Mouse (Mus musculus): Measurements from ENCODE around the gene Tcta. TPM values are rescaled to one million over a fixed set of nuclear protein-coding genes. Genes with fewer than 3 reads are reported as not detected.

Gene Tcta
- polyA plus RNA-seq (2012; ENCODE audit: insufficient read depth, insufficient read length, missing spikeins): 10.5 and 11.2 TPM in 2 replicates

- Histone ChIP-seq H3K4me1 (ENCODE audit: control insufficient read depth, insufficient read depth, low read length) (peaks cover 15% of the 10 kb centered on the region), H3K4me3 (ENCODE audit: insufficient read depth, low read length) (peak within 1 kb of the TSS; percentile 94), H3K27ac (ENCODE audit: insufficient read depth, low read depth, low read length) (peak within 1 kb of the TSS; percentile 99)
- TF ChIP-seq CTCF (IDR thresholded peaks at IDR 0.05; ENCODE audit: low read depth, low read length): no peak
- 0 out of 2 replicates have a peak, but pooled peaks have one; percentile 78 for TF ChIP-seq POLR2A (IDR thresholded peaks at IDR 0.05; ENCODE audit: borderline replicate concordance, low read depth, low read length)
These were observed at the start of gene Tcta, which contains the start of gene Rhoa for GRCm38 (mm10) chr9:108305629-108306520. Gene Tcta, minus strand, starts transcription at chr9:108306160. Gene Rhoa, plus strand, starts transcription at chr9:108306129.

- TF ChIP-seq CTCF (IDR thresholded peaks at IDR 0.05; ENCODE audit: low read depth, low read length) (no peak), POLR2A (IDR thresholded peaks at IDR 0.05; ENCODE audit: borderline replicate concordance, low read depth, low read length) (no peak)
These were observed 43.8 kb upstream of the Tcta start for GRCm38 (mm10) chr9:108349727-108350126.

DNA sequence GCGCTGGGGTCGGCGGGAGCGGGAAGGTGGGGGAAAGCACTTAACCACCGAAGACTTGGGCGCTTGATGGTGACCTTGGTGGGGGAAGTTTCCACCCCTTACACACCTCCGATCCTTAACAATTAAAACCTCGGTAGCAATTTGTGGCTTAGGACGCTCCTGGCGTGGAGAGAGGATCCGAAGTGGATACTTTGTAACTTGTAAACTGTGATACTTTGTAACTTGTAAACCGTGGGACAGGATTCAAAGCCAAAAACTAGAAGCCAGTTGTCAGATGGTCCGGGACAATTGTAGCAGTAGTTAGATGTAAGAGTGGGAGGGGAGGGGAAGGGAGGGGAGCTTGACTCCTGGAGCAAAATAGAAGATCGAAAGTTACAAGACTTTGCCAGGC lies 42.3 kb upstream of the Tcta start:
- Histone ChIP-seq H3K4me1 (ENCODE audit: control insufficient read depth, insufficient read depth, low read length) (peaks cover 34% of the 10 kb centered on the region), H3K4me3 (ENCODE audit: insufficient read depth, low read length) (peak overlapping the region; percentile 93), H3K27ac (ENCODE audit: insufficient read depth, low read depth, low read length) (peak overlapping the region; percentile 94)
- no peak for TF ChIP-seq POLR2A (IDR thresholded peaks at IDR 0.05; ENCODE audit: borderline replicate concordance, low read depth, low read length)
- TF ChIP-seq CTCF (IDR thresholded peaks at IDR 0.05; ENCODE audit: low read depth, low read length): no peak

More at GRCm38 (mm10) chr9:108349727-108350126, 43.8 kb upstream of the Tcta start:
- H3K27ac ChIP-seq (ENCODE audit: insufficient read depth, low read depth, low read length): no peak overlapping the region
- peaks cover 19% of the 10 kb centered on the region for H3K4me1 ChIP-seq (ENCODE audit: control insufficient read depth, insufficient read depth, low read length)
- H3K4me3 ChIP-seq (ENCODE audit: insufficient read depth, low read length): no peak overlapping the region

GRCm38 (mm10) chr9:108347540-108348289 lies 41.8 kb upstream of the Tcta start, which contains the start of gene Usp4:
Gene Usp4, plus strand, starts transcription at chr9:108347853.
- peak within 1 kb of the TSS; percentile 96 for H3K4me3 ChIP-seq (ENCODE audit: insufficient read depth, low read length)
- TF ChIP-seq CTCF (IDR thresholded peaks at IDR 0.05; ENCODE audit: low read depth, low read length) (no peak), POLR2A (IDR thresholded peaks at IDR 0.05; ENCODE audit: borderline replicate concordance, low read depth, low read length) (0 out of 2 replicates have a peak, but pooled peaks have one; percentile 3)
- H3K27ac ChIP-seq (ENCODE audit: insufficient read depth, low read depth, low read length): peak within 1 kb of the TSS; percentile 96
- peaks cover 39% of the 10 kb centered on the region for H3K4me1 ChIP-seq (ENCODE audit: control insufficient read depth, insufficient read depth, low read length)

DNA sequence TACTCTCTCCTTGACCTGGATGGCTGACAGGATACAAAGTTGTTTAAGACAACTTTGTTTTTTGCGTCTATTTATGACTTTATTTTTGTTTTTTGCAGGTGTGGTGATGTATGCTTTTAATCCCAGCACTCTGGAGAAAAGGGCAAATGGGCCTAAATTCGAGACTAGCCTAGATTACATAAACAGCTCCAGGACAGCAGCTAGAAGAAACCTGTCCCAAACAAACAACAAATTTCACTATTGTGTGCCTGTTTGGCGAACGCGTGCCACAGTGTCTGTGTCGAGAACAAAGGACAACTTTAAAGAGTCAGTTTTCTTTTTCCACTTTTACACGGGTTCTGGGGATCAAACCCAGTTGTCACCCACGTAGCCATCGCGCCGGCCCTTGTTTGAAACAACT lies 41.1 kb upstream of the Tcta start:
- H3K4me1 ChIP-seq (ENCODE audit: control insufficient read depth, insufficient read depth, low read length): peaks cover 37% of the 10 kb centered on the region
- H3K4me3 ChIP-seq (ENCODE audit: insufficient read depth, low read length): peak overlapping the region; percentile 96
- peak overlapping the region; percentile 96 for H3K27ac ChIP-seq (ENCODE audit: insufficient read depth, low read depth, low read length)
- no peak for TF ChIP-seq POLR2A (IDR thresholded peaks at IDR 0.05; ENCODE audit: borderline replicate concordance, low read depth, low read length)
- TF ChIP-seq CTCF (IDR thresholded peaks at IDR 0.05; ENCODE audit: low read depth, low read length): no peak

DNA sequence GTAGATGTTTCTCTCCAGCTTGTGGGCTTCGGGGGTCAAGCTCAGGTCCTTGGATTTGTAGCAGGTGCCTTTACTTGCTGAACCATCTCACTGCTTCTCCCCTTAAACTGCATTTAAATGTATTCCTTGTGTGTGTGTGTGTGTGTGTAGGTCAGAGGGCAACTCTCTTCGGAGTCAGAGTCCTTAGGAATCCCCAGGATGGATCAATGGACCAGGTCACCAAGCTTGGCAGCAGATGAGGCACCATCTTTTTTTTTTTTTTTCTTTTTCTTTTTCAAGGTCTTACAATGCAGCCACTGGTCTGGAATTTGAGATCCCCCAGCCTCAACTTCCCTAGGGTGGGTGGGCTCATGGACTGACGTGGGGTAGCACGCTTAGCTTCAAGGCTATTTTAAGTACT lies 38.5 kb upstream of the Tcta start:
- Histone ChIP-seq H3K27ac (ENCODE audit: insufficient read depth, low read depth, low read length) (no peak overlapping the region), H3K4me3 (ENCODE audit: insufficient read depth, low read length) (no peak overlapping the region), H3K4me1 (ENCODE audit: control insufficient read depth, insufficient read depth, low read length) (peaks cover 48% of the 10 kb centered on the region)
- no peak for TF ChIP-seq CTCF (IDR thresholded peaks at IDR 0.05; ENCODE audit: low read depth, low read length)
- TF ChIP-seq POLR2A (IDR thresholded peaks at IDR 0.05; ENCODE audit: borderline replicate concordance, low read depth, low read length): no peak

DNA sequence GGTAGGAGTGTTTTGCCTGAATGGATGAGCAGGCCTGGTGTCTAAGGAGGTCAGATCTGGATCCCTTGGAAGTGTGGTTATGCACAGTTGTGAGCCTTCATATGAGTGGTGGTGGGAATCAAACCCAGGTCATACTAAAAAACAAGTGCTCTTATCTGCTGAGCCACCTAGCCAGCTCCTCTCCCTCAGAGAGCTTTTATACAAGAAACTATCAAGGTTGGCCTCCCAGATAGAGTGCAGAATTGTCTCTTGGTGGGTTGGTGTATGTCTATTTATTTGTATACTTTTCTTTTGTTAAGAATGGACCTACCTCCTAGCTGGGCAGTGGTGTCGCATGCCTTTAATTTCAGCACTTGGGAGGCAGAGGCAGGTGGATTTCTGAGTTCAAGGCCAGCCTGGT lies 37.9 kb upstream of the Tcta start:
- Histone ChIP-seq H3K4me1 (ENCODE audit: control insufficient read depth, insufficient read depth, low read length) (peaks cover 42% of the 10 kb centered on the region), H3K4me3 (ENCODE audit: insufficient read depth, low read length) (no peak overlapping the region), H3K27ac (ENCODE audit: insufficient read depth, low read depth, low read length) (peak overlapping the region; percentile 91)
- TF ChIP-seq POLR2A (IDR thresholded peaks at IDR 0.05; ENCODE audit: borderline replicate concordance, low read depth, low read length): no peak
- TF ChIP-seq CTCF (IDR thresholded peaks at IDR 0.05; ENCODE audit: low read depth, low read length): no peak

DNA sequence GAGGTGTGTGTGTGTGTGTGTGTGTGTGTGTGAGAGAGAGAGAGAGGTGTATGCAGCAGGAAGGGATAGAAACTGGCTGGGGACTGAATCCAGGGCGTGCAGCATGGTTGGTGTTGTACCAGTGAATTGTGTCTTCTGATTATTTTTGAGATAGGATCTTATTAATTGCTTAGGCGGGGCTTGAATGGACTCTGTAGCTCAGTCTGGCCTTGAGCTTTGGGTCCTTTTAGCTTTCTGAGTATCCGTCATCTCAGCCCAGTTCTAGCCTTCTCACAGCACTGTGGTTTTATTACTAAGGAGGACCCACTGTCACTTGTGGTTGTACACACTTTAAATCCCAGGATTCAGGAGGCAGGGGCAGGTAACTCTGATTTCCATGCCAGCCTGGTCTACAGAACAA lies 37.4 kb upstream of the Tcta start:
- Histone ChIP-seq H3K27ac (ENCODE audit: insufficient read depth, low read depth, low read length) (peak overlapping the region; percentile 91), H3K4me1 (ENCODE audit: control insufficient read depth, insufficient read depth, low read length) (peaks cover 45% of the 10 kb centered on the region), H3K4me3 (ENCODE audit: insufficient read depth, low read length) (peak overlapping the region; percentile 7; the same call in 1 of the 2 replicates)
- no peak for TF ChIP-seq POLR2A (IDR thresholded peaks at IDR 0.05; ENCODE audit: borderline replicate concordance, low read depth, low read length)
- no peak for TF ChIP-seq CTCF (IDR thresholded peaks at IDR 0.05; ENCODE audit: low read depth, low read length)

GRCm38 (mm10) chr9:108342301-108342831 lies 36.4 kb upstream of the Tcta start:
- TF ChIP-seq POLR2A (IDR thresholded peaks at IDR 0.05; ENCODE audit: borderline replicate concordance, low read depth, low read length) (no peak), CTCF (IDR thresholded peaks at IDR 0.05; ENCODE audit: low read depth, low read length) (no peak)
- Histone ChIP-seq H3K4me3 (ENCODE audit: insufficient read depth, low read length) (no peak overlapping the region), H3K4me1 (ENCODE audit: control insufficient read depth, insufficient read depth, low read length) (peaks cover 53% of the 10 kb centered on the region), H3K27ac (ENCODE audit: insufficient read depth, low read depth, low read length) (peak overlapping the region; percentile 91)

Data from bone marrow macrophage, adult 2 months (primary cell).